Mouse (Mus musculus): ENCODE measurements around the gene Syt7.

Gene Syt7

DNA sequence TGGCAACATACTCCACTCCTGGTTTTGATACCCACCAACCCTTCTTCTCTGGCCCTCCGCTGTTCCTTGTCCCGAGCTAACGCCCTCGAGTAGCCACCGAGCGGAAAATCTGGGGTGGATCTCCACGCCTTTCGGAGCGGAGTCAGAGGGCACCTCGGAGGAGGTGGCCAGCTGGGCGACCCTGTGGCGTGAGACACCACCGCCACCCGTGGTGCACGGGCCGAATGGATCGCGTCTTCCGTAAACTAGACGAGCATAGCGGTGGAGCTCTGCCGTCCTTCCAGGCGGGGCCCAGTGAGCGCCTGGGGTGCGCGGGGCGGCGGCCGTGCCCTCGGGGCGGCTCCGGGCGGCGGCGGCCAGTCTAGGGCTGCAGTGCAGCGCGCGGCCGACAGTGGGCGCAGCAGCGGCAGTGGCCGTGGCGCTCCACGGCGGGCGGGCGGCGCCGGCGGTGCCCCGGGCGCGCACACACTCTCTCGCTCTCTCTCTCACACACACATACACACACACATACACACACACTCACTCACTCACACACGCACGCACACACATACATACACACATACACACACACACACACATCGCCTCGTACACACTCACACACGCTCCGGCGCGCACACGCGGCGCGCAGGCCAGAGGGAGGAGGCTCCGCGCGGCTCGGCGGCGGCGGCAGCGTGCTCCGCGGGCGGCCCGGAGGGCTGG, at the start of gene Syt7:
Syt7 (plus strand) TSS at position 476 of the 699 bp plus-strand sequence.
- DNase-seq (ENCODE audit: low read depth, low spot score) = peak; percentile 90

DNA sequence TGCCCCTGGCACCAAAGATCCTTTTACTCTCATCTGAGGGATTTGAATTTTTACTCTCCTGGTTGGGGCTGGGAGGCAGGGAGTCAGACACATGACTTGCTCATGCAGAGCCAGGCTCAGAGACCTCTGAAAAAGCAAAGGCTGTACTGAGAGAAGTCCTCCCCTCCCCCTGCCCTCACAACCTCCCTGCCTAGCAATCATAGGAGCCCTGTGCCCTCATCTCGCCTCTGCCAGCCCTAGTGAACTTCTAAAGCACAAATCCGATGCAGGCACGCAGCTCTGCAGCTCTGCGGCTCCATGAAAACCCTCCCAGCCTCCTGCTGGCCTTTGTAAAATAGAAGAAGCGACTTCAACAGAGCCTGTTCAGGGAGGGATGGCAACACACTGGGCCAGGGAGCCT, 49.6 kb upstream of the Syt7 start:
- DNase-seq (ENCODE audit: low read depth, low spot score) = no peak

- peak; percentile 36 for DNase-seq (ENCODE audit: low read depth, low spot score)
These were observed 48.2 kb upstream of the Syt7 start for GRCm38 (mm10) chr19:10340661-10341060.

DNA sequence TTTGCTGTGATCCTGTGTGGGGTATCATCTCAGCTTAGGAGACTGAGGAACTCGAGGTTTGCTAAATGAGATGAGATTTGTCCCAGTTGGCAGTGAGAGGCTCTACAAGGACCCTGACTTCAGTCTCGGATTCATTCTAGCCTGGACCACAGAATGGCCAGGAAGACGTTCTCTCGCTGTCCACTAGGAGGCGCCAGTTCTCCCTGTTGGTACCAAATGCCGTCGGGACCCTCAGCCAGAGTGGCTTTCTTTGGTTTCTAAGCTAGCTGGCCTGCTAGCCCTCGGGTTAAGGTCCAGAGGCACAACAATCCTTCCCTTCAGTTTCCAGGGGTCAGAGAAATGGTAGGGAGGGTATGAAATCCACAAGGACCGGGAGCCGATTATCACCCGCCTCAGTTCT, 47.7 kb upstream of the Syt7 start:
- peak; percentile 64 for DNase-seq (ENCODE audit: low read depth, low spot score)

DNA sequence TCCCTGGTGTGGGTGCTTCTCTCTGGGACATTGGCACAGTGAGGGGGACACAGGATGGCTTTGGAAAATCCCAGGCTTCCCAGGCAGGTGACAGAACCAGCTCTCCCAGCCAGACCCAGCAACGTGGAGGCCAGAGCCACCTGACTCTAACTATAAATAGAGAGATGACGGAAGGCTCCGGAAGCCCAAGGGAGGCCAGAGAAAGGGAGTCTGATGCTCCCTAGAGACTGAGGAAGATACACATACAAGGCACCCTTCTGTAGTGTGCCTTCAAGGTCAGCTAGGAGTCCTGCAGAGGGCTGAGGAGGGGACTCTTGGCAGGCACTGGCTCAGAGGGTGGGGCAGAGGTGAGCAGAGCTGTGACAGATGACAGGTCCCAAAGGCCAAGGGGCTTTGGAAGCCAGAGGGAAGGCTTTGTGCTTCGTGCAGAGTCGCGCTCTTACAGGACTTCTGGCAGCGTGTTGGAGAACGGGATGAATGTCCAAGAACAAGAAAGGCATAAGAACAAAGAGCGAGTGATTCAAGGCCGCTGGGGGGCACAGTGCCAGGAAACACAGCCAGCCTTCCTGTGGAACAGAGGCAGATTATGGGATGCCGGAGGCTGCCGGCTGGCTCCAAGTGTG, 47.0 kb upstream of the Syt7 start:
- DNase-seq (ENCODE audit: low read depth, low spot score) = no peak

- DNase-seq (ENCODE audit: low read depth, low spot score) = no peak
These were observed 45.0 kb upstream of the Syt7 start for GRCm38 (mm10) chr19:10343866-10344265.

DNA sequence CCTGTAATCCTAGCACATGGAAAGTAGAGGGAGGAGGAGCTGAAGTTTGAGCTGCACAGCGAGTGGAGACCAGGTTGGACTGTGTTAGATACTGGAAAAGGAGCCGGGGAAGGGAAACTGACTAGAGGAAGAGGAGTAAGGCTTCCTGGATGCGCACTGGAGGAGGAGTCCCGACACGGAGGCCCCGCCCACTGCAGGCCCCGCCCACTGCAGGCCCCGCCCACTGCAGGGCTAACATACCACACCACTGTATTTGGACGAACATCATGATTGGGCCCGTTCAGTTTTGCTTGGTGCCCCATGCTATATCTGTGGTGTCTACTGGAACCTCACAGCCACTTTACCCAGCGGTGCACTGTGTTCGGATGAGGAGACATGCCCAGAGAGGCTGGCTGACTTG, 43.2 kb upstream of the Syt7 start:
- no peak for DNase-seq (ENCODE audit: low read depth, low spot score)

DNA sequence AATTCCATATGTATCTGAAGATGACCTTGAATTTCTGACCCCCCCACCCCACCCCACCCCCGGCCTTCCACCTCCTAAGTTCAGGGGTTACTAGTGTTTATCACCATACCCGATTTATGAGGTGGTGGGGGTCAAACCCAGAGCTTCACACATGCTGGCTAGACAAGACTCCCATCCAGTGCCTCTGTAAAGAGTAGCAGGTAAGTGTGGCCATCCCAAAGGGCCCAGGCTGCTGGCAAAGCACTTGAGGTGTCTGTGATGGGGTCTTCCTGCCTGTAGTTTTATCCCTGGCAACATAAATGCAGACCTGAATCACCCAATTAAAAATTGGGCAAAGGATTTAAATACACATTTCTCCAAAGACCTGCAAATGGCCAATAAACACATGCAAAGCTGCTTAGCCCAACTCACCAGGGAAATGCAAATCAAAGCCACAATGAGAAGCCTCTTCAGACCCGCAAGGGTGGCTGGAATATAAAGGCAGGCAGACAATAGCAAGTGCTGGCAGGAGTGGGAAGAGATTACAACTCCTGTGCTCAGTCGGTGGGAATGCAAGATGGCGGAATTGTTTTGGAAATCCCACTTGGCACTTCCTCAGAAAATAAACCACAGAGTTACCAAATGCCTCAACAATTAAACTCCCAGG, 41.1 kb upstream of the Syt7 start:
- no peak for DNase-seq (ENCODE audit: low read depth, low spot score)

GRCm38 (mm10) chr19:10352218-10352617, 36.7 kb upstream of the Syt7 start:
- DNase-seq (ENCODE audit: low read depth, low spot score) = no peak

DNA sequence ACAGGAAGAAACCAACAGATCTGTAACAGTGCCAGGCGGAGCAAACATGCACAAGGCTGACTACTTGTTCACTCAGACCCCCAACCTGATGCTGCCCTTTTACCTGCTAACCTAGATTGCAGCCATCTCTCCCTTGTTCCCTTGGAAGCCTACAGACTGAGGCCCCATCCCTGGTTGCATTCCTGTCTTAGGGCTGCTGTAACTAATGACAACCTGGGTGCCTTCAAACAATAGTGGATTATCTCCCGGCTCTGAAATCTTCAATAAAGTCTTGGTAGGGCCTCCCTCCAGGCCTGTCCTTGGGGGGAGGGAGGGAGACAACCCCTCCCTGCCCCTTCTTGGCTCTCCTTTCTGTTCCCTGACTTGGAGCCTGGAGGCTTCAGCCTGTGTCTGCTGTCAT, 34.1 kb upstream of the Syt7 start:
- DNase-seq (ENCODE audit: low read depth, low spot score) = no peak

DNA sequence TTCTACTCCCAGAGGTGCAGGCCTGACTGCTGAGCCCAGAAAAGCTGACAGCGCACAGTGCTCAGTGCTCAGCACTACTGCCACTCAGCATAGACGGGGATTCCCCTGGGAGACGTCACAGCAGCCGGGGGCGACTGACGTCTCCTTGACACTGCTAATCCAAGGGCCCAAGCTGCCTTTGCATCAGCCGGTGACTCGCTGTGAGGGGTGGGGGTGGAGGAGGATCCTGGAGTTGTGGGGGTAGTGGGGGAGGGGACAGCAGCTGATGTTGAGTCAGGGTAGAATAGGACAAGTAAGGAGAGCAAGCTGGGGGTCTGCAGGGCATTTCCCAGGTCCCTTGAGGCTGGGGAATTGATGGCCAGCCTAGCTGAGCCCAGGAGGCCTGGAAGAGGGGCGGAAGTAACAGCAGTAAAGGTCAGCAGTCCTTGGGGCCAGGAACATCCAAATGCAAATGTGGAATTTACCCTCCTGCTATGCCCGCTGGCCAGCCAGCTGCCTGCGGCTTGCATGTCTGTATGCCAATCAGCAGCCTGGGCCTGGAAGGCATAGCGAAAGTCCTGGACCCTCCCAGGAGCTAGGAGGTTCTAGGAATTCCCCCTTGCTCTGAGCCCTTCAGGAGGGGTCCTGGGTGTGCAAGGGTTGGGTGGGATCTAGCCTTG, 31.9 kb upstream of the Syt7 start:
- DNase-seq (ENCODE audit: low read depth, low spot score) = no peak

- no peak for DNase-seq (ENCODE audit: low read depth, low spot score)
These were observed 29.6 kb upstream of the Syt7 start for GRCm38 (mm10) chr19:10359105-10359946.

DNA sequence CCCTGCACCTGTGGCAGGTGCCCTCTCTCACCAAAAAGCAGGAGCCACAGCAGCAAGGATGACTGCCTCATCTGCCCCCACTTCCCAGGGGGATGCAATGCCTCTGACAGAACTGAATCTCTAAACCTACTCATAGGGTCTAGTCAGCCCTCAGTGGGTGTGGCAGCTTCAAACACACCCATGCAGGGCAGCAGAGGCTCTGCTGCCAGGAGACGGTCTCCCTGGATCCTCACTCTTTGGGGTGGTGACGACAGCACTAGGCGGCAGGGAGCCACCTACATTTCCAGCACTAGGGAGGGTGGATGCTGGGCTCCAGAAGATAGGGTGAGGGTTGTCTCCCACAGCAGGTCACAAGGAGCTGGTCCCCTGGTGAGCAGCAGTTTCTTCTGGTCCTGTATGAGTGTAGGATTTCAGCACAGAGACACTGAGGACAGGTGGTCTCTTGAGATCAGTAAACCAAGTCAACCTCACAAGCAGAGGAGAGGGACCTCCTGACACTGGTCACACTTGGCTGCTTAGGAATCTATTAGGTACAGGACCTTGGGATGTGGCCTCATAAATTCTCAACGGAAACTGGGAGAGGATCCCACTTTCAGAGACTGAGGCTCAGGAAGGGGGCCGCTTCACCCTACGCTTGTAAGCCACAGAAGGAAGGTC, 26.3 kb upstream of the Syt7 start:
- no peak for DNase-seq (ENCODE audit: low read depth, low spot score)

DNA sequence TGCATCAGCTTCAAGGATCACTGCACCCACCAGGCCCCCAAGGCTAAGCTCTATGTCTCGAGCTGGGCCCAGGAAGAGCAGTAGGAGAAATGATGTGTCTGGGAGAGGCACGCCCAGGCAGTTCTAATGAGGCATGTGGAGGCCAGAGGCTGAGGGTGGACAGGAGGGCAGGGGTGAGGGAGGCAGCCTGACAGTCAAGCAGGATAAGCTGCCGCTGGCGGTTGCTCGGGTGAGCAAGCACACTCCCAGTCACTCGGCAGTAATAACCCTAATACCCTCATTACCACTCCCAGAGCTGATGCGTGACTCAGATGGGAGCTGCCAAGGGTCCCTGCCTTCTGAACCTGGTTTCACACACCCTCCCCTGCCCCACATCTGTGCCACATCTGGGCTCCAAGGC, 25.0 kb upstream of the Syt7 start:
- no peak for DNase-seq (ENCODE audit: low read depth, low spot score)

GRCm38 (mm10) chr19:10366116-10366845, 22.6 kb upstream of the Syt7 start:
- DNase-seq (ENCODE audit: low read depth, low spot score) = no peak

DNA sequence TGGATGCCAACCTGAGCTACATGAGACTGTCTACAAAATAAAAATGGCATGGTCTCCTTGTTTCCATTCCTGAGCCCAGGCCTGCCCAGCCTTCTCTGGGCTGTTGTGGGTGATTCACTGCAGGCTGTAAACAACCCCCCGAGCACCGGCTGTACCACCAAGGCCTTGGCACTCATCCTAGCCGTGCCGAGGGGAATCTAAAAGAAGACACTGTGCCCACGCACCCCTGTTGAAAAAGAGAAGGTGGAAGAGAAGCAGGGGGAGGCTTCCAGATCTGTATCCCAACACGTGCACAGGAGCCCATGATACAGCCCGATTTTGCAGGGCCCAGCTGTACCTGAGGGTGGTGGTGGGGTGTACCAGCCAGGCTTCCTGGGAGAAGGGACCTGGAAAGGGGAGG, 21.1 kb upstream of the Syt7 start:
- DNase-seq (ENCODE audit: low read depth, low spot score) = no peak

DNA sequence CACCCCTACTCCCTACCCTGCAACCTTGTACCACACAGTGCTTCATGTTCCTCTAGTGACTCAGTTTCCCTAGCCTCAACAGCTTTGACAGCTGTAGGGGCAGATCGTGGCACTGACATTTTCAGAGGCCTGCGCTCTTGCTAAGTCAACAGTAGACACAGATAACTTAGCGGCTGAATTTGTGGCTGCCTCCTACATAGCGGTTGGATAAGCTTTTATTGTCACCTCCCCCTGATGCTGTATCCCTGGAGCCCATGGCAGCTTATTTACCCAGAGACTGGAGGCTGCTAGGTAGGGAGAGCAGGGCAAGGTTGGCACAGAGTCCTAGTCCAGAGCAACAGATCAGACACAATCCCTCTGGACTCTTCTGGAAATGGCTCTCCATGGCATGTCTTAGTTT, 19.0 kb upstream of the Syt7 start:
- no peak for DNase-seq (ENCODE audit: low read depth, low spot score)

DNA sequence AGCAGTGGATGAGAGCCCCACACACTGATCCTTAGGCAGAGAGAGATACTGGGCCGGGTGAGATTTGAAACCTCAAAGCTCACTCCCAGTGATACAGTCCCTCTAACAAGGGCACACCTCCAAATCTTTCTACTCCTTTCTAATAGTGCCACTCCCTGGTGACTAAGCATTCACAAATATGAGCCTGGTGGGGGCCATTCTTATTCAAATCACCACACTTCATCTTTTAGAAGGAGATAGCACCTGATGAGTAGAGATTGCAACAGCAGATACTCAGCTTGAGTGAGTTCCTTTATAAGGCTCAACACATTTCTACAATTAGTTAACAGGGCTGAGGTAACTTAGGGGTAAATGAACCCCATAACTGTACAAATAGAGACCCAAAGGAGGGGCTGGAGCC, 15.7 kb upstream of the Syt7 start:
- DNase-seq (ENCODE audit: low read depth, low spot score) = no peak

DNA sequence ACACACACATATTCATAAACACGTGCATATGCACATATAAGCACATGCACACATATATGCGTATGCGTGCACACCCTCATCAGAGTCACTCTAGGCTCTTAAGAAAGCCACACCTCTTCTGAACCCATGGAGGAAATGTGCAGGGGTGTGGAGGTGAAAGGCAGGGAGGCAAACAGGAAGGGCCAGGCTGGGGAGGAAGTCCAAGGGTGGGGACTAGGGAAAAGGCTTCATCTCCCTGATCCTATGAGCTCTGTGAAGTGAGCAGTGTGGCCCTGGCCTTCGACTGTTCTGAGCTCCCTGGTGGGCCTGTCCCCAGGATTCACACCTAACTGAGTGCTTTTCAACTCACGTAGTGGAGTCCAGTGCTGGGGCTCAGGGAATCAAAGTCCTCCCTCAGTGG, 13.6 kb upstream of the Syt7 start:
- DNase-seq (ENCODE audit: low read depth, low spot score) = no peak

DNA sequence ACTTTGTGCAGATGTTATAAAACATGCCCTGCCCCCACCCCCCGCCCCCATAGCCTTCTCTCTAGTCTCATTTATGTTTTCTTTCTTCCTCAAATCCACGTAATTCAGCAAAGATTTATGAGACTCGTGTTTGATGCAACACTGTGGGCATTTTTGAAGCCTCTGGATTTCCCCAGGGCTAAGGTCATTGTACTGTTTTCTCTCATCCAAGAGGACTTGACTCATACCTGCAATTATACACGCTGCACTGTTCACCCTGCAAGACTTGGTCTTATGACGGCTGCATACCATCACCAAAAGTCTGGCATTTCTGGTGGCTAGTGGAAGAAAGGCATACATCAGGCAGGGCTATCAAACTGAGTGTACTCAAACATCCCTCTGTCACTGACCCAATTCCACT, 8.9 kb upstream of the Syt7 start:
- DNase-seq (ENCODE audit: low read depth, low spot score) = no peak

DNA sequence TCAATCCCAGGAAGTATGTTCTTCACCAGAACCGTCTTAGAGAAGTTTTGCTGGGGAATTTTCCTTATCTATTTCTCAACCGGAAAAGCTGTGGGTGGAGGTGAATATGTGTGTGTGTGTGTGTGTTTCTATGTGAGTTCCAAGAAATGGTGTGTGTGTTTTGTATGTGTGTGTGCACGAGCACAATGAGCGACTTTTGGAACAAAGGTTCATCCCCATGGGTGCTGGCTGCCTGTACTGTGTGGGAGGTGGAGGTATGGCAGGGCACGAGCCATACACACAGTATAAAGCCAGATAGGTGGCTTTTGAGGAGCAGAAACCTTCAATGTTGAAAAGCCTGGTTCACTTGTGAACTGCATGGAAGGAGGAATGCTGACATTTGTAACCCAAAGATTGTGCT, 1.2 kb upstream of the Syt7 start:
- no peak for DNase-seq (ENCODE audit: low read depth, low spot score)
